Mouse (Mus musculus) left cerebral cortex, adult 8-10 months (tissue): Measurements from ENCODE around the gene Col8a2. TPM values are rescaled to one million over a fixed set of nuclear protein-coding genes. Genes with fewer than 3 reads are reported as not detected.
A peak's percentile ranks its signal among the peaks of the same experiment; 100 is the strongest.

ENCODE experiments used
- DNase-seq, 2 experiments: peaks; one replicate each; pipeline ENCODE4 v3.0.0; 2022; ENCODE audit warnings: low spot score in 2 of 2
- total RNA-seq, 4 experiments: library from RNA; stranded (reverse); gene quantifications; 2 replicates each; pipeline ENCODE4 v1.2.4; 2022

Gene Col8a2
- total RNA-seq, 4 experiments from 2014 or later: 1.9 to 4.0 (median 2.5) TPM

- DNase-seq: no peak
These were observed 14.5 kb downstream of the Col8a2 start for GRCm38 (mm10) chr4:126300916-126301583.

GRCm38 (mm10) chr4:126301584-126302309 lies 15.2 kb downstream of the Col8a2 start:
- no peak for DNase-seq

GRCm38 (mm10) chr4:126303877-126304276 lies 17.3 kb downstream of the Col8a2 start:
- DNase-seq: no peak

- no peak for DNase-seq
These were observed 18.8 kb downstream of the Col8a2 start for GRCm38 (mm10) chr4:126305428-126305827.

GRCm38 (mm10) chr4:126306058-126306457 lies 19.5 kb downstream of the Col8a2 start:
- no peak for DNase-seq

- DNase-seq: no peak
These were observed 20.2 kb downstream of the Col8a2 start for GRCm38 (mm10) chr4:126306827-126307226.

- no peak for DNase-seq
These were observed 22.8 kb downstream of the Col8a2 start for GRCm38 (mm10) chr4:126309211-126309921.

- DNase-seq: peak in 1 of 2 experiments; percentile 86
These were observed 23.3 kb downstream of the Col8a2 start for GRCm38 (mm10) chr4:126309922-126310309.

- DNase-seq: no peak
These were observed 23.8 kb downstream of the Col8a2 start for GRCm38 (mm10) chr4:126310344-126310743.

- DNase-seq: no peak
These were observed 25.1 kb downstream of the Col8a2 start for GRCm38 (mm10) chr4:126311566-126312200.

GRCm38 (mm10) chr4:126313202-126313601 lies 26.6 kb downstream of the Col8a2 start:
- no peak for DNase-seq

GRCm38 (mm10) chr4:126314393-126314792 lies 27.8 kb downstream of the Col8a2 start:
- no peak for DNase-seq

- no peak for DNase-seq
These were observed 29.3 kb downstream of the Col8a2 start for GRCm38 (mm10) chr4:126315931-126316330.

GRCm38 (mm10) chr4:126316443-126317040 lies 29.9 kb downstream of the Col8a2 start:
- DNase-seq: no peak

- DNase-seq: no peak
These were observed 33.2 kb downstream of the Col8a2 start for GRCm38 (mm10) chr4:126319806-126320205.

GRCm38 (mm10) chr4:126321111-126321853 lies 34.7 kb downstream of the Col8a2 start, which contains the start of gene Adprhl2:
TSS of gene Adprhl2 (minus strand) at chr4:126321703.
- peak; percentile 92 to 100 for DNase-seq

- DNase-seq: no peak
These were observed 35.4 kb downstream of the Col8a2 start for GRCm38 (mm10) chr4:126321854-126322511.

- no peak for DNase-seq
These were observed 36.1 kb downstream of the Col8a2 start for GRCm38 (mm10) chr4:126322646-126323045.

GRCm38 (mm10) chr4:126324861-126325260 lies 38.3 kb downstream of the Col8a2 start:
- DNase-seq: no peak

- no peak for DNase-seq
These were observed 38.8 kb downstream of the Col8a2 start, which contains the start of gene Tekt2 for GRCm38 (mm10) chr4:126325281-126325861. TSS of gene Tekt2 (minus strand) at chr4:126325688.
